Mouse (Mus musculus): ENCODE data around the gene Foxe1. TPM values are rescaled to one million over a fixed set of nuclear protein-coding genes. Genes with fewer than 3 reads are reported as not detected.

Foxe1 gene
- polyA plus RNA-seq, 1 experiment: not detected

- H3K27ac ChIP-seq (ENCODE audit: insufficient read depth, low read length): no peak overlapping the region
- H3K4me1 ChIP-seq (ENCODE audit: control insufficient read depth, insufficient read depth, insufficient read length): no peaks in the 10 kb centered on the region
- no peak for DNase-seq (ENCODE audit: low read depth in 1 of 2, low spot score in 2 of 2)
- H3K36me3 ChIP-seq (ENCODE audit: control insufficient read depth, insufficient read depth, low read length): no peaks in the 10 kb centered on the region
- no peaks in the 10 kb centered on the region for H3K27me3 ChIP-seq (ENCODE audit: control insufficient read depth, insufficient read depth, low read length)
- no peak for TF ChIP-seq POLR2A (IDR thresholded peaks at IDR 0.05; ENCODE audit: low read depth, low read length)
- no peak for TF ChIP-seq CTCF (IDR thresholded peaks at IDR 0.05; ENCODE audit: extremely low read depth, insufficient read depth, insufficient read length, insufficient replicate concordance)
- 65% methylated on average over 12 of the region's 12 CpGs for WGBS
- H3K4me3 ChIP-seq (ENCODE audit: extremely low read depth, insufficient read depth, insufficient read length): no peak overlapping the region
These were observed 16.3 kb downstream of the Foxe1 start for GRCm38 (mm10) chr4:46359539-46360253.

DNA sequence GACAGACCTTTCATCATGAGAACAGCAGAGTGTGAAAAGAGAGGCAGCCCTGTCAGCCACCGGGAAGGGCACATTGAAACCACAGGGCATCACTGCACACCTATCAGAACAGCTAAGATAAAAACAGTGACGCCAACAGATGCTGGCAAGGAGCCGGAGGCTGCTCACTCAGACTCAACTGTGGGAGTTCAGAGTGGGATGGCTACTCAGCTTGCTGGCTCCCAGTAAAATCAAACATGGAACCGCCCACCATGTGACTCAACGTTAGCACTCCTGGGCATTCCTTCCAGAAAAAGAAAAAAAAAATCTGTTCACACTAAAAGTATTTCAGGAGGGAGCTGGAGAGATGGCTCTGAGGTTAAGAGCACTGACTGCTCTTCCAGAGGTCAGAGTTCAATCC lies 17.8 kb downstream of the Foxe1 start:
- Histone ChIP-seq H3K27me3 (ENCODE audit: control insufficient read depth, insufficient read depth, low read length) (no peaks in the 10 kb centered on the region), H3K36me3 (ENCODE audit: control insufficient read depth, insufficient read depth, low read length) (no peaks in the 10 kb centered on the region), H3K27ac (ENCODE audit: insufficient read depth, low read length) (no peak overlapping the region), H3K4me3 (ENCODE audit: extremely low read depth, insufficient read depth, insufficient read length) (no peak overlapping the region), H3K4me1 (ENCODE audit: control insufficient read depth, insufficient read depth, insufficient read length) (no peaks in the 10 kb centered on the region)
- TF ChIP-seq POLR2A (IDR thresholded peaks at IDR 0.05; ENCODE audit: low read depth, low read length): no peak
- TF ChIP-seq CTCF (IDR thresholded peaks at IDR 0.05; ENCODE audit: extremely low read depth, insufficient read depth, insufficient read length, insufficient replicate concordance): no peak
- DNase-seq (ENCODE audit: low read depth in 1 of 2, low spot score in 2 of 2): no peak
- WGBS: 76% methylated on average over 5 of the region's 5 CpGs

DNA sequence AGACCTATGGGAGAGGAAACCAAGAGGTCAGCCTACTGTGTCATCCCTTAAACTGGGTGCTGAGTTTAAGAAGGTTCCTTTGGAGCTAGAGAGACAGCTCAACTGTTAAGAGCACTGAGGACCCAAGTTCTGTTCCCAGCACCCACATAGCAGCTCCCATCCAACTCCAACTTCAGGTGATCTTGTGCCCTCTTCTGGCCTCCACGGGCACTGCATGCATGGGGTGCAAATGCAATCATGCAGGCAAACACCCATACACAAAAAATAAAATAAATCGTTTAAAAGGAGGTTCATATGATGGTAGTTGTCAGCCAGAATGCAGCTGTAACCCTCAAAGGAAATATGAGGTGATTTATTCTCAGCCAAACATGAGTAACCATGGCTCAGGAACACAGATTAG lies 21.0 kb downstream of the Foxe1 start:
- Histone ChIP-seq H3K27ac (ENCODE audit: insufficient read depth, low read length) (no peak overlapping the region), H3K27me3 (ENCODE audit: control insufficient read depth, insufficient read depth, low read length) (no peaks in the 10 kb centered on the region), H3K4me1 (ENCODE audit: control insufficient read depth, insufficient read depth, insufficient read length) (no peaks in the 10 kb centered on the region), H3K36me3 (ENCODE audit: control insufficient read depth, insufficient read depth, low read length) (no peaks in the 10 kb centered on the region), H3K4me3 (ENCODE audit: extremely low read depth, insufficient read depth, insufficient read length) (no peak overlapping the region)
- WGBS: 79% methylated on average over 2 of the region's 2 CpGs
- no peak for TF ChIP-seq POLR2A (IDR thresholded peaks at IDR 0.05; ENCODE audit: low read depth, low read length)
- no peak for TF ChIP-seq CTCF (IDR thresholded peaks at IDR 0.05; ENCODE audit: extremely low read depth, insufficient read depth, insufficient read length, insufficient replicate concordance)
- no peak for DNase-seq (ENCODE audit: low read depth in 1 of 2, low spot score in 2 of 2)

DNA sequence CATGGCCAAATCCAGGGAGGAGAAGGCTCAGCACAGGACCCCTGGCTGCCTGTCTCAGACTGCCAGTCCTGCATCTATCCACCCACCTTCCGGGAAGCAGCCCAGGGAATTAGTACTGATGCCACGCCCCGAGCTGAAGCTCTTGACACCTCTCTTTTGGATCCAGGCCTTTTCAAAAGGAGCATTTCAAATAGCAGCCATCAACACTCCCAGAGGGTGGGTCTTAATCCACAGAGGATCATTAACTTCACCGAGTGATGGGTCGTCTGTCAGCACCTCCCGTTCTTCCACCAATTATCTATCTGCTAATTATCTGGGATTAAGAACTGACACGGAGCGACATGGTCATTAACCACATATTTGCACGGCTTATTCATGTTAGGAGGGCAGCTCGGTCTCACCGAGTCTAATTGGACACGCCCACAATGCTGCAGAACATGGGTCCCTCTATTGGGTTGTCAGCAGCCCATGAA lies 24.1 kb downstream of the Foxe1 start:
- no peaks in the 10 kb centered on the region for H3K4me1 ChIP-seq (ENCODE audit: control insufficient read depth, insufficient read depth, insufficient read length)
- no peak for DNase-seq (ENCODE audit: low read depth in 1 of 2, low spot score in 2 of 2)
- no peak overlapping the region for H3K27ac ChIP-seq (ENCODE audit: insufficient read depth, low read length)
- H3K36me3 ChIP-seq (ENCODE audit: control insufficient read depth, insufficient read depth, low read length): no peaks in the 10 kb centered on the region
- H3K4me3 ChIP-seq (ENCODE audit: extremely low read depth, insufficient read depth, insufficient read length): no peak overlapping the region
- 30% methylated on average over 12 of the region's 12 CpGs for WGBS
- 0 out of 2 replicates have a peak, but pooled peaks cover 1% of the 10 kb centered on the region for H3K27me3 ChIP-seq (ENCODE audit: control insufficient read depth, insufficient read depth, low read length)
- TF ChIP-seq CTCF (IDR thresholded peaks at IDR 0.05; ENCODE audit: extremely low read depth, insufficient read depth, insufficient read length, insufficient replicate concordance): no peak
- TF ChIP-seq POLR2A (IDR thresholded peaks at IDR 0.05; ENCODE audit: low read depth, low read length): no peak

DNA sequence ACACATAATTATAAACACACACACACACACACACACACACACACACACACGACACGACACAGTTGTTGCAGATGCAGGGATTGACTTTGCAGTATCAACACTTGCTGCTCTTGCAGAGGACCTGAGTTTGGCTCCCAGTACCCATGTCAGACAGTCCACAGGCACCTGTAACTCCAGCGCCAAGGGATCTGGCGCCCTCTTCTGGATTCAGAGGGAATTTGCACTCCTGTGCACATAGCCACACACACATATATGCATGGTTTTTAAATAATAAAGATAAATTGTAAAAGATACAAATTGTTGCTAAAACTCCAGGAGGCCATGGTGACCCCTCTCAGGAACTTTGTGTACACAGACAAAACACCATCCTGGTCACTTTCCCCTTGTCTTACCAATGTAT lies 25.7 kb downstream of the Foxe1 start:
- TF ChIP-seq POLR2A (IDR thresholded peaks at IDR 0.05; ENCODE audit: low read depth, low read length) (no peak), CTCF (IDR thresholded peaks at IDR 0.05; ENCODE audit: extremely low read depth, insufficient read depth, insufficient read length, insufficient replicate concordance) (no peak)
- no peak overlapping the region for H3K4me3 ChIP-seq (ENCODE audit: extremely low read depth, insufficient read depth, insufficient read length)
- WGBS: 66% methylated on average over 4 of the region's 4 CpGs
- H3K27me3 ChIP-seq (ENCODE audit: control insufficient read depth, insufficient read depth, low read length): 0 out of 2 replicates have a peak, but pooled peaks cover 1% of the 10 kb centered on the region
- no peaks in the 10 kb centered on the region for H3K36me3 ChIP-seq (ENCODE audit: control insufficient read depth, insufficient read depth, low read length)
- no peak overlapping the region for H3K27ac ChIP-seq (ENCODE audit: insufficient read depth, low read length)
- H3K4me1 ChIP-seq (ENCODE audit: control insufficient read depth, insufficient read depth, insufficient read length): no peaks in the 10 kb centered on the region
- no peak for DNase-seq (ENCODE audit: low read depth in 1 of 2, low spot score in 2 of 2)

- no peak for DNase-seq (ENCODE audit: low read depth in 1 of 2, low spot score in 2 of 2)
- no peaks in the 10 kb centered on the region for H3K36me3 ChIP-seq (ENCODE audit: control insufficient read depth, insufficient read depth, low read length)
- H3K27ac ChIP-seq (ENCODE audit: insufficient read depth, low read length): no peak overlapping the region
- no peaks in the 10 kb centered on the region for H3K4me1 ChIP-seq (ENCODE audit: control insufficient read depth, insufficient read depth, insufficient read length)
- no peak overlapping the region for H3K4me3 ChIP-seq (ENCODE audit: extremely low read depth, insufficient read depth, insufficient read length)
- WGBS: 50% methylated on average over 6 of the region's 6 CpGs
- no peak for TF ChIP-seq POLR2A (IDR thresholded peaks at IDR 0.05; ENCODE audit: low read depth, low read length)
- no peak for TF ChIP-seq CTCF (IDR thresholded peaks at IDR 0.05; ENCODE audit: extremely low read depth, insufficient read depth, insufficient read length, insufficient replicate concordance)
- H3K27me3 ChIP-seq (ENCODE audit: control insufficient read depth, insufficient read depth, low read length): 0 out of 2 replicates have a peak, but pooled peaks cover 1% of the 10 kb centered on the region
These were observed 27.0 kb downstream of the Foxe1 start for GRCm38 (mm10) chr4:46370406-46370805.

GRCm38 (mm10) chr4:46371030-46371429 lies 27.6 kb downstream of the Foxe1 start:
- Histone ChIP-seq H3K4me1 (ENCODE audit: control insufficient read depth, insufficient read depth, insufficient read length) (no peaks in the 10 kb centered on the region), H3K27me3 (ENCODE audit: control insufficient read depth, insufficient read depth, low read length) (0 out of 2 replicates have a peak, but pooled peaks cover 1% of the 10 kb centered on the region), H3K27ac (ENCODE audit: insufficient read depth, low read length) (no peak overlapping the region), H3K4me3 (ENCODE audit: extremely low read depth, insufficient read depth, insufficient read length) (no peak overlapping the region), H3K36me3 (ENCODE audit: control insufficient read depth, insufficient read depth, low read length) (no peaks in the 10 kb centered on the region)
- DNase-seq (ENCODE audit: low read depth in 1 of 2, low spot score in 2 of 2): no peak
- WGBS: 16% methylated on average over 19 of the region's 19 CpGs
- TF ChIP-seq CTCF (IDR thresholded peaks at IDR 0.05; ENCODE audit: extremely low read depth, insufficient read depth, insufficient read length, insufficient replicate concordance) (no peak), POLR2A (IDR thresholded peaks at IDR 0.05; ENCODE audit: low read depth, low read length) (no peak)
